Mouse (Mus musculus): ENCODE measurements around the gene Clmn.

The Clmn gene

GRCm38 (mm10) chr12:104864439-104865165 is at the start of gene Clmn:
Gene Clmn (minus strand): TSS chr12:104865076.
- DNase-seq = peak in 1 of 2 experiments; percentile 17

DNA sequence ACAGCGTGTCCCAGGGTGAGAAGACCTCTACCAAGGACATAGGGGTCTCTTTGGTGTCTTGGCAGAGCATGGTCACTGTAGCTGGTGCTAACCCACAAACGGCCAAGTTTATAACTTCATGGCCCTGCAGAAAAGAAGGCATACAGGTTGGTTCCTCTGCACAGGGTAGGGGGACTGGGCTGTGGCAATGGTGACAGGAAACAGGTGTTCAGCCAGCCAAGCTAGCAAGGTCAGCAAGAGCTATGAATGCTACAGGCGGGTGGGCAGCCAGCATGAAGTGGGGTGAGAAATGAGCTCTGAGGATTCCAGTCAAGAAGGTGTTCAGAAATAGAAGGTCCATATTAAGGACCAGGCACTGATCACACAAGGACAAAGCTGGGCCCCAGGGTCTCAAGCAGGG is 48.1 kb upstream of the Clmn start:
- DNase-seq = no peak

DNA sequence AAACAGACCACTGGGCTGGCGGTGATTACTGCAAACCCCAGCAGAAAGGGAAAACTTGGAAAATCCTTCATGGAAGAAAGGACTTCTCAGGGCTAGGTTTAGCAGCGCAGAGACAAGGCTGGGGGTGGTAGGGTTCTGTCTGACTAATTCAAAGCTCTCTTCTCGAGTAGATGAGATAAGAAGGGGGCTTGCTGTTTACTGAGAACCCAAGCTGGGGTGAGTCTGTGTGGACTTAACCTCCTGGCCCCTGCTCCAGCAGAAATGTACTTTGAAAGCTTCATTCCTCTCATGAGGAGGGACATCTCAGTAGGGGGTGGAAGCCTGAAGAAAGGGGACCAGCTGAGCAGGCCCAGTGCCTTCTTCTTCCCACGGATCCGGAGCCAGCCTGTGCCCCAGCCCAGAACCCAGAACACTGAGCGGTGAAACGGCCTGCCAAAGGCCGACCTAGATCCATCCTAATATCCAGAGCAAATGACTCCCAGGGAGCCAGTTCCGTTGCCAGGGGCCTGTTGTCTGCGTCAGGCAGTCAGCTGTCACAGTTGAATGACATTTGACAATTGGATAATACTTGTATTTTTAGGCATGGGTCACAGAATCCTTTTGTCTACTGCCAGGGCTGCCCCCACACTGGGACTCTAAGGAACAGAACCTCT is 47.5 kb upstream of the Clmn start:
- DNase-seq = peak; percentile 25

GRCm38 (mm10) chr12:104909750-104910149 is 44.9 kb upstream of the Clmn start:
- no peak for DNase-seq

DNA sequence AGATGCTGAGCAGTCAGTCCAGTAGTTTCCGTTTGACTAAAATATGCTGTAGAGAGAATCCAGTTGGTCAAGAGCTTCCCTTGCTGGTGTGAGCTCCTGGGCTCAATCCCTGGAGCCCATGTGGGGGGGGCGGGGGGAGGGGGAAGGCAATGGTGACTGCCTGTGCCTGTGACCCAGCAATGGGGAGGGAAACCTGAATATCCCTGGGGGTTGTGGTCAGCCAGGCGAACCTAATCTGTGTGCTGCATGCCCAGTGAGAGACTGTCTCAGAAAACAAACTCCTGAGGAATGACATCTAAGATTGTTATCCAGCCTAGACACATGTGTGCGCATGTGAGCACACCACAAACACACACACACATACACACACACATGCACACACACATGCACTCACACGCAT is 44.1 kb upstream of the Clmn start:
- DNase-seq = no peak

- DNase-seq = no peak
Observed at GRCm38 (mm10) chr12:104908024-104908781, 43.3 kb upstream of the Clmn start.

GRCm38 (mm10) chr12:104907133-104907532 is 42.3 kb upstream of the Clmn start:
- no peak for DNase-seq

DNA sequence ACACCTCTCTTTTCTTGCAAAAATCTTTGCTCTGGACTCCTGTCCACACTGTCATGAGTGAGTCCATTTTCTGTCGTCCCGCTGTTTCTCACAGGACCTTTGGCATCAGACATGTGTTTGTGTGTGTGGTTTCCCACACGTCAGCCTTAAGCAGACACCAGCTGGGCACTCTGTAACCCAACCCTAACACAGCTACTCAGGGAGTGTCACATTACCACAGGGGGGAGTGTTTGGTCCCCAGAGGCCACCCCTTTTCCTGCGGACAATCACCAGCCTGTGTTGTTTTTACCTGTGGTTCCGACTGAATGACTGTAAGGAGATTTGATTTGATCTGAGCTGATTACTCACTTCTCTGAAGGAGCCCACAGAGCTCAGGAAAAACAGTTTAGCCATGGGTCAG is 39.3 kb upstream of the Clmn start:
- no peak for DNase-seq

GRCm38 (mm10) chr12:104902392-104903053 is 37.6 kb upstream of the Clmn start:
- DNase-seq = no peak

DNA sequence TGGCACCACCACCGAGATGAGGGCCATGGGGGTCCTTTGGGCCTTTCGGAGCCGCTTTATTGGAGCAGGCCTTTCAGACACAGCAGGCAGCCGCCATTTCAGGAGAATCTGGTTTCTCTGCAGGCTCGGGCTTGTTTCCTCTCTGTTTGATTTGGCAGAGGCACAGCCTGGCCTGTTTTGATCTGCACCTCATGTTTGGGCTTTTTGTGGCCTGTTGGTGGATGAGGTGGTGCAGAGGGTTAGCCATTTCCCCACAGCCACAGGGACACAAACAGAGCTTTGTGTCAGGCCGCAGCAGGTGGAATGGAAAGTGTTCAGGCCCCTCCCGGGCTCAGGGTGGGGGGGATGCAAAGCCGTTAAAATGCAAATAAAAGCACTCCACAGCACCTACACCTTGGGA is 36.4 kb upstream of the Clmn start:
- peak in 1 of 2 experiments; percentile 14 for DNase-seq

DNA sequence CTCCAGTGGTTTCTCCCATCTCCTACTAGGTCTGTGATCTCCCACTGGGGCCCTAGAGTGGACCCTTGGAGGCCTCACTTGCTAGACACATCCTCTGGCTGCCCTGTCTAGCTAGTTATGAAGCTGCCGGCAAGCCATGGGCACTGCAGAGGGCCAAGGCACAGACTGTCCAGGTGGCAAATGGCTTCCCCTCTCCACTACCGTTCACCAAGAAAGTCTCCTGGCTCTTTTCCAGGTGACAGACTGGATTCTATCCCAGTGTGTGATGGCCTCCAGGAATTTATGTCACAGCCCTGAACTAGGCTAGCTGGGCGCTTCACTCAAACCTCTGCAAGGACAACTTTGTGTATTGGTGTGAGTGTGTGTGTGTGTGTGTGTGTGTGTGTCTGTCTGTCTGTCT is 35.0 kb upstream of the Clmn start:
- DNase-seq = peak; percentile 51 to 60

- no peak for DNase-seq
Observed at GRCm38 (mm10) chr12:104899161-104899560, 34.3 kb upstream of the Clmn start.

- peak in 1 of 2 experiments; percentile 10 for DNase-seq
Observed at GRCm38 (mm10) chr12:104898718-104899117, 33.8 kb upstream of the Clmn start.

- DNase-seq = no peak
Observed at GRCm38 (mm10) chr12:104897051-104897618, 32.3 kb upstream of the Clmn start.

GRCm38 (mm10) chr12:104896640-104897039 is 31.8 kb upstream of the Clmn start:
- no peak for DNase-seq

DNA sequence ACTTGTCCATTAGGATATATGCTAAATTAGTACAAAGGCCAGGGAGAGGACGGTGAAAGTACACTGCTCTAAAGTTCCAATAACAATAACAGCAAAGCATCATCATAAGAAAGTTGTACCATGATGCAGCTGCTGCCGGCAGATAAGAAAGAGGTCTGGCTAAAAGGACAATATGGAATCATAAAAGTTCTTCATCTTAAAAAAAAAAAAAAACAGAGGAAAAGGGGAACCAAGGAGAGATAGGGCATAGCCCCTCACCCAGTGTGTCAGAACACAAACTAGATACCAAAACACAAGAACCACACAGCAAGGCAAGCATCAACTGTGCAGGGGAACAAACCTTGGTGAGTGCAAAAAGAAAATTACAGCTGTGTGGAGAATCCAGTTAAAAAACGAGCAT is 27.4 kb upstream of the Clmn start:
- no peak for DNase-seq

DNA sequence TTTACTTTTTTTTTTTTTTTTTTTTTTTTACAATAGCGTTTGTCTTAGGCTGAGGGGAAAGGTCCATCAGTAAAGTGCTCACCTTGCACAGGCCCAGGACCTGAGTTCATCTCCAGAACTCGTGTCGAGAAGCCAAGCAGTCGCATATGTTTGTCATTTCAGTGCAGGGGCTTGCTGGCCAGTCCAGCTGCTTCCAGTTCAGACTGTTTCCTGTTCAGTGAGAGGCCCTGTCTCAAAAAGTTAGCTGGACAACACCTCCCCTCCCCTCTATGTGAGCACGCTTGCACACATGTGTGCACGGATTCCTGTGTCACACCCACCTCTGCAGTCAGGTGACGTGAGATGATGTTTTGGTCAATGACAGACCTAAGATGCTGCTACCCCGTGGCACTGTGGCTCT is 25.2 kb upstream of the Clmn start:
- DNase-seq = no peak

- DNase-seq = no peak
Observed at GRCm38 (mm10) chr12:104886104-104886503, 21.2 kb upstream of the Clmn start.

DNA sequence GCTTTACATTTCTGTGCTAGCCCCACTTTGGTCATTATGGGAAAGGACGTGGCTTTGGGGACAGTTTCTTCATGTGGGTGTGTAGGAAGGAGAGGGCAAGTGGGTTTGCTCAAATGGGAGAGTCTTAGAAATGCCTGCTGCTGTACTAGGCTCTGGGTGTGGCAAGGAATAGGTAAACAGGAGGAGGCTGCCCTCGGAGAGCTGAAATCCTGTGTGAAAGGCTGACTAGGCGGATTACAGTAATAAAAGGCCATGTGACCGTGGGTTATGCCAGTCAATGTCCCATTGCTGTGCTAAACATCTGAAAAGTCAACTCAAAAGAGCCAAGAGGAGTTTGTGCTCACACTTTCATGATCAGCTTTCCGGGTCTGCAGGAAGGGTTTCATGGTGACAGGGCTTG is 17.7 kb upstream of the Clmn start:
- DNase-seq = no peak

- DNase-seq = no peak
Observed at GRCm38 (mm10) chr12:104882061-104882460, 17.2 kb upstream of the Clmn start.

GRCm38 (mm10) chr12:104881518-104882060 is 16.7 kb upstream of the Clmn start:
- no peak for DNase-seq

DNA sequence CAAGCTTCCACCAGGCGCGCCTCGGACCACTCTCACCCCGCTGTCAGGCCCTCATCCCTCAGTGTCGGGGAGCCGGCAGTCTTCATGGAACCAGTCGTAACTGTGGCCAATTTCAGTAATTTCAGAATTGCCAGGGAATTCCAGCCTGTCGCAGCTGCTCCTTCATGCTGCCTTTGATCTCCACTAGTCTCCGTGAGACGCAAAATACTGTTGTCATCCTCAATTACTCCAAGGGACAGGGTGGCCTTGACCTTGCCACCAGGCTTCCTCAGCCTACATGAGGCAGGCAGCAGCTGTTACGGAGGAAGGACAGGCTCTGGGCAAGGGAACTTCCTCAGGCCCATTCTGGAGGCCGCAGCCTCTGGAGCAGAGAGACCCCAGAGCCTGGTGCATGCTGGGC is 15.5 kb upstream of the Clmn start:
- no peak for DNase-seq

- DNase-seq = no peak
Observed at GRCm38 (mm10) chr12:104879577-104879989, 14.7 kb upstream of the Clmn start.
